Mouse (Mus musculus) adipose tissue, adult 10 weeks (tissue): ENCODE measurements around the gene Actrt3. TPM values are rescaled to one million over a fixed set of nuclear protein-coding genes. Genes with fewer than 3 reads are reported as not detected.

Source experiments
- polyA plus RNA-seq: library from polyadenylated mRNA; stranded (reverse); fragments of 350-450 nt; fragmentation: Illumina TruSeq; extraction: RNeasy Lipid Tissue Mini Kit (QIAGEN cat#74804); gene quantifications from one replicate; pipeline ENCODE4 v1.2.3, GENCODE M21; 2014; ENCODE audit warnings: low read depth, low replicate concordance

Gene Actrt3
- polyA plus RNA-seq: 0.61 TPM

GRCm38 (mm10) chr3:30599711-30600545 is at the start of gene Actrt3:
Gene Actrt3, minus strand, starts transcription at chr3:30599939.

GRCm38 (mm10) chr3:30647440-30648090 is 47.8 kb upstream of the Actrt3 start, which contains the start of gene Lrrc34:
Gene Lrrc34, minus strand, starts transcription at chr3:30647869.

GRCm38 (mm10) chr3:30644207-30644606 is 44.5 kb upstream of the Actrt3 start, which contains the start of gene Lrriq4:
Gene Lrriq4, plus strand, starts transcription at chr3:30644507.

GRCm38 (mm10) chr3:30602065-30602739 is 2.5 kb upstream of the Actrt3 start, which contains the start of gene Mynn:
Gene Mynn, plus strand, starts transcription at chr3:30602065.

GRCm38 (mm10) chr3:30547908-30548307 is 51.8 kb downstream of the Actrt3 start, which contains the start of gene Mecom:
Gene Mecom, minus strand, starts transcription at chr3:30548008.

Other genes starting within 250 kb of the Actrt3 start
- gene Mecom, start 51.9 kb downstream of the Actrt3 start, polyA plus RNA-seq: 3.5 TPM
- gene Mynn, start 2.1 kb upstream of the Actrt3 start, polyA plus RNA-seq: 26.5 TPM
- 2.0 TPM for gene Lrriq4, start 44.6 kb upstream of the Actrt3 start, polyA plus RNA-seq
- gene Lrrc34, start 47.9 kb upstream of the Actrt3 start, polyA plus RNA-seq: 6.3 TPM
- gene Lrrc31, start 99.9 kb upstream of the Actrt3 start, polyA plus RNA-seq: not detected
- gene Samd7, start 146.4 kb upstream of the Actrt3 start, polyA plus RNA-seq: 0.12 TPM
- gene Sec62, start 192.9 kb upstream of the Actrt3 start, polyA plus RNA-seq: 75.7 TPM